Mouse (Mus musculus): ENCODE results near the gene Angptl2. TPM values are rescaled to one million over a fixed set of nuclear protein-coding genes. Genes with fewer than 3 reads are reported as not detected.

The Angptl2 gene
- total RNA-seq, 2 experiments from 2014 or later: 38.7 to 43.8 TPM

DNA sequence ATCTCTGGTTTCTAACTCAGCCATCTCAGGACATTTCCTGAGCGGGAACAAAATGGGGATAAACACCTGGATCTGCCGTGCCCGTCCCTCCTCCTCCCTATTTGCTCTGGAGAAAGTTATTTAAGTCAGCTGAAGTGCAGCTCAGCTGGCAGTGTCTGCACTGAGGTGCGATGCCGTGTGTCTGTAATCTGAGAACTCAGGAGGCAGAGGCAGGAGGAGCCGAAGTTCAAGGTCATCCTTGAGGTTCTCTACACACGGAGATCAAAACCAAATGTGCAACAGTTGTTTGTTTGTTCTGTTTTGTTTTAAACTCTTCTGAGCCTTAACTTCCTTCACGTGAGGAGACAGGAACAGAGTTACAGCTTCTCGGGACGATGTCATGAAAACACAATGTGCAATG is 14.8 kb downstream of the Angptl2 start:
- DNase-seq: no peak

DNA sequence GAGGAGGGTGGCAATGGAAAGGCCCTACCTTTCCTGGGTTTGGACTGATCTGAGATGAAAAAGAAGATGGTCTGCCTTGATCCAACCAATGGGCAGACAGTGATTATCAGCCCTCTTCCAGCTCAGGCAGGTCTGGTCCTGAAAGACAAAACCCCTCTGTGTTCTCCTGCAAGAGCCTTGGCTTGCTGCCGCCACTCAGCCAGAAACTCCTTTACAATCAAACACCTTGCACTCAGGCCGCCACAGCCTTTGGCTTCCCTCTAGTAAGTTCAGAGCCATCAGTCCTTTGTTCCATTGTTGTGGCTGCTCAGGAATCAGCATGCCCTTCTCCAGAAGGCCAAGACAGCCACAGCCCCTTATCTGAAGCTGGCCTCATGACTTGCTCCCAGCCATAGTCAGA is 15.9 kb downstream of the Angptl2 start:
- no peak for DNase-seq

DNA sequence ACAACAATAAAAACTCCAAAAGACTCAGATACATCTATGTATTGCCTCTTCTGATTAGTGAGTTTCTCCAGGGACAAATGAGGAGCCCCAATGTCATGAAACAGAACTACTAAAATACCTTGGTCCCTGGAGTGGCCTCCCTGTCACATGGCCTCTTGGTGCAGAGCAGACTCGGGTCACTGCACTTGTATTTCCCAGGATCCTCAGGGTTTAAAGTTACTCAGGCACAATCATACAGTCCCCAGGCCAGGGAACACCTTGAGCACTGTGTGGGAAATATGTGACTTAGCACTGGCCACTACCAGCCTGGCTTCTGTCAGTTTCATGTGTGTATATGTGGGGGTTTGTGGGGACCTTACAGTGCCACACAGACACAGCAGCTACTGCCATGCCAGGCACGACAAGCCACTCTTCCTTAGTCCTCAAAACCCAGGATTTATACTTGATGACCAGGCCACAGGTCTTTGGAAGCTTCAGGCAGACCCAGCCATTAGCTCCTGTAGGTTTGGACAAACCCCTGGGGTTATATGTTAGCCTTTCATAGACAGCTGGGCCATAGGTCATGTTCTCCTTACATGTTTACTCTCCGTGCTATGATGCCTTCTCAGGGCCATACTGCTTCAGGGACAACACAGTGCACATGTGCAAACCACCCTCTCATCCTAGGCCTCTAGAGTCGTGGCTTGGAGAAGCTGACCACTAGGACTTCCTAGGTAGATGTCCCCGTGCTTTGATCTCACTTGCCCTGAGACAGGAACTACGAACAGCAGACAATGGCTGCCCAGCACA is 17.1 kb downstream of the Angptl2 start:
- DNase-seq: no peak

DNA sequence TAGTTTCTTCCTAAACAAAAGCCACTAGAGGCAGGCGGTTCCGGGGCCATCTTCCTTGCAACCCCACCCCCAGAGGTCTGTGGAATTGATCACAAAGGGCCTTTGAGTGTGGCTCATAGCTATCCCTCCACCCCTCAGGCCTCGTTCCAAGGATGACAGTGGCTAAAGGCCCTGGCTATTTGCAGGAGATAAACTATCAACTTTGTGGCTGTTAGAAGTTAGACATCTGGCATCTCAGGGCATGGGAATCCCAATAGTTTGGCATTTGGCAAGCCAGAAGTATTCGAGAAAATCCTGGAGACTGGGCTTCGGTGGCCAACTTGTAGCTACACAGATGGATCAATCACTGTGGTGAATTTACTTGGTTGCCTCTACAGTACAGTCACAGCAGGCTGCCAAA is 18.0 kb downstream of the Angptl2 start:
- DNase-seq: no peak

DNA sequence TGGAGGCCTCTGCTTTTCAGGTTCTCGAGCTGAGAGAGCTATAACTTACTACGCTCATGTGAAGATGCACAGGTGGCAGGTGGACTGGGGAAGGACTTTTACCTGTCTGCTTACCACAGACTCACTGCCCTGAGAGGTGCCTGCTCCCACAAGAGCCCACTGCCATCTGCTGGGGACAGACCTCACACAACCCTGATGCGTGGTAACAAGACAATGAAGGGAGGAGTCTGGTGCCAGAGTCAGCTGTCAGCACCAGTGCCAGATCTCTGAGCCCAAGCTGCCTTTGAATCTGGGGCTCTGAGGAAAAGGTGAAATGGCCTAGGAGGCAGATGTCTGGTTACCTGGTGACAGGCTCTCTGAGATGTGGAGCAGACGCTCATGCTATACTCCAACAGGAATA is 19.0 kb downstream of the Angptl2 start:
- DNase-seq: no peak

DNA sequence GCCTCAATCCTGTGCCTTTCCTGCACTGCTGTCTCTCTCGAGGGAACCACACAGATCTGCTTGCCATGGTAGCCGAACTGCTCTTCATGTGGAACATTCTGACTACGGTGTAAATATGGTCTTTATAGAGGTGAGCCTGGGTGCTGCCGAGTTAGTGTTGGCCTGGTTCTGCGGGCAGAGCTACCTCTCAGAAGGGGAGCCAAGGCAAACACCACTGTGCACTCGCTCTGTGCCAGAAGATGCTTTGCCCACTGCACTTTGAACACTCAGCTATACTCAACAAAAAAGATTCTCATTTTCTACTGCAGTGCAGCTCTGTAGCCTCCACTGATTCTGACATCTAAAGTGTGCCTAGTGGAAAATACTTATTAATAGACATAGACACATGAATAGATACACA is 21.7 kb downstream of the Angptl2 start:
- no peak for DNase-seq

DNA sequence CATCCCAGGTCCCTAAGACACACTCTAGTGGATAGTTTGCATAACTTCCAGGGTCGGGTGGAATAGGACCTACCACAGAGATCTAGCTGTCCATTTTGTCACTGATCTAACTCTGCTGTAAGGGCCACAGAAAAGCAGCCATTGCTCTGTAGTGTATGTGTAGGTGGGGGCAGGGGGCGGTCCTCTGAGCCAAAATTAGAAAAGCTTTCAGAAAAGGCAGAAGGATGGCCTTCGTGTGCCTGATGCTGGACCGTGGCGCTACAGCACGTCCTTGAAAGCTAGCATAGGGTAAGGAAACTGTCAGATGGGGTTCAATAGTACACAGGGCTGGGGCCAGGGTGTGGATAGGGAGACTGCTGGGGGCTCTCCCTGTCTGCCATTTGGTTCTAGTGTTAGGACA is 29.0 kb downstream of the Angptl2 start:
- no peak for DNase-seq

DNA sequence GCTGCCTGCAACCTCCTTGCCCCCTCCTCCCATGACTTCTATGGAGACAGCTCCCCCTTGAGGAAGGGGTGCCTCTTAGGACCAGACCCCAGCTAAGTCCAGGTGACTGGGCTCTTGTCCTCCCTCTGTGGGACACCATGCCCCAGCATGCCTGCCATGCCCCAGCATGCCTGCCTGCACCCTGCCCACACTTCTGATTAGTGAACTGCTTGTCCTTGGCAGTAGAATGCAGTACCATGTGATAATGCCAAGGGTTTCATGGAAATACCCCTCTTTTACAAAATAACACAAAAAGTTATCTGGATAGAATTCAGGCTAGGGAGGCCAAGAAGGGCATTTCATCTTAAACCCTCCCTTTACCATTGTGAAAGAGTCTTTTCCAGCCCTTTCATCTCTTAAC is 29.5 kb downstream of the Angptl2 start:
- no peak for DNase-seq

DNA sequence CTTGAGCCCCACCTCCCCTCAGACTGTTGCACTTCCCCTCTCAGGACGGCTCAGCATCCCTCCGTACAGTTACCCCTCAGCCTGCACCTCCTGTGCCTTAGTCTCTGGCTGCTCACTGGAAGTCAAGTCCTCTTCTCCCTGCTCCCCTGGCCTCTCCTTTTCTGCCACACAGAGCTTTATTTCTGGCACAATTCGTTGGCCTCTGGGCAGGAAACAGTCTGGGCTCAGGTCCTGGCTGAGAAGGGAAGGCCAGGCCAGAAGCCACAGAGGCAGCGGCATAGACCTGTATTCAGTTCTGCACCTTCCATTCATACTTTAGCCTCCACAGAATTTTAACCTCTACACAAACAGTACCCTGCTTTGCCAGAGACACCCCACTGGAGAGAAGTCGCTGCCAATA is 31.0 kb downstream of the Angptl2 start:
- DNase-seq: no peak

DNA sequence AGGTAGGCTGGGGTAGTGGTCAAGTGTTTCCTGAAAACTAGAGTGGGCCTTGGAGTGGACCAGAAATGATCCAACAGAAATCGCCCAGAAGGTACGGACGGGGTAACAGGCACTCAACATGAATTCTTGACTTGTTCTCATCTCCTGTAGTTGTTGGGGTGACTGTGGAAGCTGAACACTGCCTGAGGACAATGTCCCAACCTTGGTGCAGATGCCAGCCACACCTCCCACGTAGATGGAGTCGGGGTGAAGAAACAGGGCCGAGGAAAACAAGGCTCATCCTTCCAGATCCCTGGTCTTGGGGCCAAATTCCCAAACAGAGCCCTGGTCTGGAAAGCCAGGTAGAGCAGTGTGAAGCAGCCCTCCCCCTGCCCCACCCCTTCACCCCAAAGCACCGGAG is 32.7 kb downstream of the Angptl2 start:
- DNase-seq: no peak

DNA sequence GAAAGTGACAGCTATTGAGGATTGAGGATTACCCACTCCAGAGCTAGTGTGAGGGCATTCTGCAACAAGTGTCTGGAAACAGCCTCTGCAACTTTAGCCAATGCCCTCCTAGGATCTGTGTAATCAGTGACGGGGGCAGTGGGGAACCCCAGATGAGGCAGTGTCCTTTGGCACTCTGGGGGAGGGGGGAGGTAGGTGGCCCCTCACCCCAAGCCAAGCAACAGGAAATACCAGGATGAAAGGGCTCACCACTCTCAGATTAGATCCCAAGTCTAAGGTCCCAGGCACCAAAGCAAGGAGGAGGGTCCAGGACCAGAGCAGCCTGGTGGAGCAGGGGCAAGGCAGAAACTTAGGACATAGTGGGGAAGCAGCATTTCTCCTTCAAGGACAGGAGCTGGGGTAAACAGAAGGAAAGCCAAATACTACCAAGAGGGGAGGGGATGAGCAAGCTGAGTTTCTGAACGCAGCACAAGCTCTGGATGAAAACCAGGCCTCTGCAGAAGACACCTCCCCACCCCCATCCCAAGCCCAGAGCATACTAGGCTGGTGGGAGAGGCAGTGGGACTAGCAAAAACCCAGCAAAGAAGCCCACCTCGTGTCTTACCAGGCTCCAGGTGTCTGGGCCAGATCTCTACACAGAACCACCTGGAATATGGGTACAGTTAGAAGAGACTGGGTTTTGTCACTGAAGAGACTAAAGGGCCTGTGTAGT is 34.2 kb downstream of the Angptl2 start:
- DNase-seq: no peak

DNA sequence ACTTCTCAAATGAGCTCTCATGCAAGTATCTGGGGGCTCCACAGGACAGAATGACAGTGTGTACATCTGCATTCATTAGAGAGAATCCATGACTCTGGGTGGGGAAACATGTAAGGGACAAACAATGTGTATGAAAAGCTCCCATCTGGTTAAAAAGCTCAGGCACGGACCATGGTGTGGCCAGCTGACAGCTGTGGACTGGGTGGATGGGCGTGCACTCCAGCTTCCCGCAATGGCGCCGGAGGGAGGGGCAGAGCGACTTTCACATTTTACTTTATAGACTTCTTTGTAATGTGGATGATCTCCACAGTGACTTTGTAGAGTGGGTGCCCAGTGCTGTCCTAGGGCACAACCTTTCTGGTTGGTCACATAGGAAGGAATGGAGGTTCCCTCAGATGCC is 36.9 kb downstream of the Angptl2 start:
- DNase-seq: no peak

DNA sequence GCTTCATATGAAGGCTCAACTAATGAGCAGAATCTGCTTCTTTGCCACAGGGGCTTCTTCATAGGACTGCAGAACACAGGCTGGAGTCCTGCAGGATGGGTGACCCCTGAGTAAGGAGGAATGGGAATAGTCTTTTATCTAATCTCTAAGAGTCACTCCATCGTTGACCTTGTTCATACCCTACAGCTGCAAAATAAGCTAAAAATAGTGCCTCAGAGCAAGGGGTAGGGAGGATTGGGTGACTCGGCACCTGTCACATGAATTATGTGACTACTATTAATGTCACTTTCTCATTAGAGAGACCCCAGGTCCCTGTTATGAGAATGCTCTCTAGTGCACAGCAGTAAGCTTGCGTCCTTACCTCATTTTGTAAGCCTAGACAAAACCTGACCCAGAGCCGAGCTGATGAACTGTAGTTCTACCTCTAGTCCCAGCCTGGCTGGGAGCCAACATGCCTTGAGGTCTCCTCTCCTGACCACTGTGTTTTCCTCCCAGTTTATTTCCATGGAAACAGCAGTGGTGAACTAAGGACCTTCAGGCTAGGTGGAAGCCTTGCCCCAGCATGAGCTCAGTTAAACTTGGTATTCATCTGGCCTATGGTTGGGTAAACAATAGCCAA is 37.8 kb downstream of the Angptl2 start:
- DNase-seq: peak in 1 of 2 experiments; percentile 66

DNA sequence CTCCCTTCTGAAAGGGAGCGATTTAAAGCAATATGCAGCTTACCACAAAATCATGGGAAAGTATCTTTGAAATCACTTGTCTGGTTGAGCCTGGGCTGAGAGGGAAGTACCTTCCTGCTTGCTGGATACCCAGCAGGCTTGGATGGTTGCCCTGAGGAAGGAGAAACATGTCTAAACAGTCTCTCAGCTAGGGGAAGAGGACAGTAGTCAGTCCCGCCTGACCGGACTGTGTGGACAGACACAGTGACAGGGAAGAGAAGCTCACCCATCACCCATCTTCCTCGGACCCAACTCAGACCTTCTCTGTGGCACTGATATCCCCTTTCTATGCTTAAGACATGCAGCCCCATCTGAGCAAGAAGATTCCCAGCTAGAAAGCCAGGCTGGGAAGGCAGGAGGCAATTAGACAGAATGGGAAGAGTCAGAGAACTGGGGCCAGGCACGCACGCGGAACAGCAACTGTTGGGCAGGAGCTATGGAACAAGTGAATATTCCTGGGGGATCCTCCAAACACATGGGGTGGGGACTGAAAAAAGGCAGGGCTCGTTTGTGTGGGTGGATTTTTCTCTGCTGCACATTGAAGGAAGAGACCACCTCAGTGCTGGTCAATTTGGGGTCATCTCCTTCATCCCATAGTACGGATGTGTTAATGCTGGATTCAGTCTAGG is 38.6 kb downstream of the Angptl2 start:
- DNase-seq: peak; percentile 44 to 58

DNA sequence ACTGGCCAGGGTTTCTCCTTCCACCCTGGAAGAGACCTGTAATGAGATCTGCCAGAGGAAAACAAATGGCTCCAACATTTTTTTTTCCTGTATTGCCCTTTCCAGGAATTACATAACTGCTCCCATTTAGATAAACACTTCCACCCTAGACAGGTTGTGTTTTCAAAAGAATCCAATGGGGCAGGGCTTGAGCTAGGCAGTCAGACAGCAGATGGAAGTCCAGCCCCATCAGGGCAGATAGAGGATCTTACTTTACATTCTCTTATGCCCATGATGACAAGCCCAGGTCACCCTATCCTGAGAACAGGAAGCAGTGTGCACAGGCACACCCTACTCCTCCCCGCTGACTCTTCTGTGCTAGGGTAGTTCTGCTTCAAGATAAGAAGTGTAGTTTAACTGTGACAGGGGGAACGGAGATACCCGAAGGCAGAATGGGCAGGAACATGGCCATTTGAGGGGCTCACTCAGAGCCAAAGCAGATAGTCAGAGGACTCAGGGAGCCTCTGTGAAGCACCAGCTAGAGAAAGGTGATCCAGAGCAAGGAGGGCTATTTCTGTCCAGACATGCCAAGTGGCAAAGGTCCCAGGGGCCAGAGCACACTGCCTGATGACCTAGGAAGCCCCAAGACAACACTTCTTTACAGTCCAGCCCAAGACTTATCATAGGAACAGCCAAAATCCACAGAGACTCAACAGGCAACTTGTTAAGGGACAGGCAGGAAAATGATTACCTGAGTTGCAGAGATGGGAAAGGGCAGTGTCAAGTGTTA is 41.1 kb downstream of the Angptl2 start:
- DNase-seq: no peak

DNA sequence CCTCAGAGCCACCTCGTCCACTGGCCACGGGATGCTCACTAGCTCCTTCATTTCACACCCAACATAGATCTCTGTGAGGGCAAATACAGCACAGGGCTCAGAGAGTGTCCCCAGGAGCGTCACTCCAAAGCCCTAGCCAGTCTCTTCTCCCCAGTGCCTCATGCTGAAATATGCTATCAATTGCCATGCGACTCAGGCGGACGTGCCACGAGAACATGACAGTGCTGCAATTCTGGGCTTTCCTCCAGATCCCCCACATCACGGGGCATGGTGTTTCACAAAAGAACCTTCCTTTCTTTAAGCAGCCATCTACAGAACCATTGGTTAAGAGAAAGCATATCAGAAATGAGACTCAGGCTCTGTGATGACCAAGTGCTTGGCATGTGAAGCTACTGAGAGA is 44.9 kb downstream of the Angptl2 start:
- DNase-seq: no peak

DNA sequence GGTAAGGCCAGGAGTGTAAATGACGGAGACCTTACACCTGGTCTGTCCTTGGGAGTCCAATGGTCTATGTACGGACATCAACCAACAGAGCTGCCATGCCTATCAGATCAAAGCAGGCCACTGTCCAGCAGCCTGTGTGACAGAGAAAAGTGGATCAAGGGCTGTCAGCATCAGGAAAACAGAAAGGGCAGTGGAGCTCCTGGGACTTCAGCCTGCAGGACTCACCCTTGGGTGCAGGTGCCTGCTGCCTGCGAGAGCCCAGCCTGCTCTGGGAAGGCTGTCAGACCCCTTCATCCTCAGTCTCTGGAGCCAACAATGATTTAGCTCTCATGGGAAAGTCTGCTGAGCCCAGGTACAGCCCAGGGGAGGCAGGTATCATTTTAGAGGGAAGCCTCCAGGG is 45.6 kb downstream of the Angptl2 start:
- DNase-seq: no peak

DNA sequence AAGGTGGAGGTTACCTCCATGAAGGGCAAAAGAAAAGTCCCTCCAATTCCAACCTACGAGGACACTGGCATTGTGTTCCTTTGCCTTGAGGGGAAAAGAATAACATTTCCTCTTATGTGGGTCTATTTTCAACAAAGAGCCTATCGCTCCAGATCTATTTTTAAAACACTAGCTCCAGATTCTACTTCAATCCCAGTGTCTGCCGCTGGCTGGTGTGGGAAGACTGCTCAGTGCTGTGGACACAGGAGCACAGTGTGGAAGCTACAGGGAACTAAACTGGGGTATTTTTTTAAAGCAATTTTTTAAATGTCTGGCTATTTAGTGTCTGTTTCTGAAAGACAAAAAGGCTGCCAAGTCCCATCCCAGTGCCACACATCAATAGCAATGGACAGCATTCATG is 49.9 kb downstream of the Angptl2 start:
- DNase-seq: peak in 1 of 2 experiments; percentile 42

DNA sequence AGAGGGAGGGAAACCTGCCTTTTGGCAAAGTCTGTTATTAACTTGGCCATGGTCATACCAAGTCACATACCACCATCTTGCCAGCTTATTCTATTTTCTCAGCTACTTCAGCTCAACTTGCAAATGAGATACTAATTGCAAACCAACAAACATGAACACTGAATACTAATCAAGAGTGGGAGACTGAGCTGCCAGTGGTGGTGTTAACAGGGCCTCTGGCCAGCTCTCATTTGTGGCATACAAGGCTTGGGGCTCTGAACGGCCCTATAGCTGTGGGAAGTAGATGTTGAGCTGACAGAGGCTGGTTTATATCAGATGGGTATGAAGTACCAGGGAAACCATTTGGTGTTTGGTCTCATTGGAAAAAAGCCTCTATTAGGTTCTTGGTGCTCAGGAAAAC is 51.2 kb downstream of the Angptl2 start:
- no peak for DNase-seq

DNA sequence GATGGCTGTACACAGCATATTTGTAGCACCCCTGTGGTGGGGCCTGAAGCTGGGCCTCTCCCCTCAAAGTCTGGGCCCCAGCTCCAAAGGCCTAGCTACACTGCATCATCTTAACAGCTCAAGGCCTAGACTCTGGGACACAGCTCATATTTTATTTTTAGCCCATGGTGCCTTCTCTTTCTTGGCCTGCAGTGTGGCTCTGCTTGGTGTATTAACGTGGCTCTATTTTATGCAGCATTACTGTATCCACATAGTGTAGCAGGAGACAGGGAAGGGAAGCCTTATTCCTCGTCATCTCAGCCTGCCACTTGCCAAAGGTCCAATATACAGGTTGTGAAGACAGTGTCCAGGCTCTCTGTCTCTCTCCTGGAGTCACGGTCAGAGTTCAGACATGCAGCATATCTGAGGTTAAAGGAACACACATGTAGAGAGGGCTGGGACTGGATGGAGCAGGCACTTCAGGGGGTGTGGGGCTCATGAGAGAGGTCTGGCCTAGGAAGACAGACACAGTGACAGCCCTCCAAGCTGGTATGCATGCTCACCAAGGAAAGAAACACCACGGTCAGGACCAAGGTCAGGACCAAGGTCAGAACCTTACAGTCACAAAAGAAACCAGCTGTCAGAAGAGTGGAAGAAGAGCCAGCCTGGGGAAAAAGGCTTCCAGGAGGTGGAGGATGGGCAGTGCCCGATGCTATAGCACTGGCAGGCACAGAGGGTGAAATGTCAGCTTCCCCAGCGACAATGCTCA is 52.7 kb downstream of the Angptl2 start:
- peak in 1 of 2 experiments; percentile 38 for DNase-seq

DNA sequence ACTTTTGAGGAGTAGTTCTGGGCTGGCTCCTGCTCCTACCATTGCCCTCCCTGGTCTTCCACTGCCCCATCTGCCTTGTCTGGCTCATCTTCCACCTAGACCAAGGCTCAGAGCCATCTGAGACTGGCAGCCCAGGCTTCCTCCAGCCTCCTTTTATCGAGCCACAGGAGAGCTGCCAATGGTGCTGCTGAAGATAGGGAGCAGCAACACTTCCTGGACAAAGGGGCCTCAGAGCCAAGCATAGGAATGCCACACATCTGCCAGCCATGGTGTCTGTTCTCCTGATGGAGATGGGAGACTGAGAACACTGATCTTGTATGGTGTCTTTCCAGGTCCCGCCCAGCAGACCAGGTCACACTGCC is 53.2 kb downstream of the Angptl2 start:
- peak in 1 of 2 experiments; percentile 61 for DNase-seq

Data from heart, adult 18-20 months (tissue).